ENCODE assay signal across 25 mouse cellular contexts in the genomic region with DNA sequence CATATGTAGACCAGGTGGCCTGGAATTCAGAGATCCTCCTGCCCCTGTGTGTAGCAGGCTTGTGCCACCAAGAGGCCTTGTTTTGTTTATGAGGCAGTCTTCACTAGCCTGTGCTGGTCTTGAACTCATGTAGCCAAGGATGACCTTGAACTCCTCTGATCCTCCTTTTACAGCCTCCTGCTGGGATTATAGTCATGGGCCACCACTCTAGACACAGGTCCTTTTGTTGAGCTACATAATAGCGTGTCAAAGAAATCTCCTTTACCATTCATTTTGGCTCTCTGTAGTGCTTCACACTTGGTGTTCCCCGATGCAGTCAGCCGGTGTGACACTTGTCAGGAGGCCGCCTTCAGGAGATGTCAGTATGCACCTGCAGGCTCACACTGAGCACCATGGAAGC. TPM values are rescaled to one million over a fixed set of nuclear protein-coding genes. Genes with fewer than 3 reads are reported as not detected.
DNase-seq lines count a peak whose midpoint lies in the region; ATAC-seq lines count a peak whose summit lies in the region.
"Had no signal": no experiment of that assay in that cellular context is flagged by ENCODE, and none has a peak within 500 bp of the region (broad histone marks: within the 10 kb centered on the region; RNA-seq: fewer than 3 reads in every experiment).

No protein-coding gene starts in this region.

- no peak overlapping the region for H3K4me3 ChIP-seq in midbrain, embryonic 12.5 days
- no peak overlapping the region for H3K4me3 ChIP-seq in midbrain, embryonic 15.5 days

- DNase-seq in ES-CJ7 (ENCODE audit: low read depth, low spot score) = peak; percentile 79
- peak; percentile 76 for DNase-seq in R1 (ENCODE audit: low read depth, low spot score)
- peak; percentile 82 for DNase-seq in ZHBTc4 (ENCODE audit: low read depth, low spot score)
- DNase-seq in spleen, postnatal 14 days (ENCODE audit: low spot score in 2 of 2) = no peak
- DNase-seq in frontal cortex, postnatal 14 days (ENCODE audit: low spot score in 2 of 2) = no peak
- DNase-seq in heart, adult 11 months = no peak
- DNase-seq: adrenal gland, adult 2 months; adrenal gland, adult 8-10 months; adrenal gland, postnatal 10 days; adrenal gland, postnatal 14 days; adrenal gland, postnatal 25 days; adrenal gland, postnatal 36 days; B cell, adult 2 months; cerebellum, adult 11 months; cerebellum, adult 11-12 months; cerebellum, adult 18-20 months; cerebellum, adult 2 months; cerebellum, adult 8-10 months had no signal

- no peak overlapping the region for H3K4me2 ChIP-seq in midbrain, embryonic 12.5 days (replicated peaks)
- H3K4me2 ChIP-seq in midbrain, embryonic 15.5 days = no peak overlapping the region

- no peaks in the 10 kb centered on the region for H3K9me3 ChIP-seq in midbrain, embryonic 12.5 days
- H3K9me3 ChIP-seq in midbrain, embryonic 15.5 days = no peaks in the 10 kb centered on the region
- H3K9me3 ChIP-seq: G1E had no signal

- H3K27me3 ChIP-seq in midbrain, embryonic 12.5 days = no peaks in the 10 kb centered on the region
- no peaks in the 10 kb centered on the region for H3K27me3 ChIP-seq in midbrain, embryonic 15.5 days (replicated peaks)
- H3K27me3 ChIP-seq: CH12.LX, Patski had no signal

- WGBS in midbrain, embryonic 12.5 days = 44% methylated on average over 4 of the region's 4 CpGs
- 37% methylated on average over 4 of the region's 4 CpGs for WGBS in midbrain, embryonic 15.5 days

- no peaks in the 10 kb centered on the region for H3K4me1 ChIP-seq in midbrain, embryonic 12.5 days
- no peaks in the 10 kb centered on the region for H3K4me1 ChIP-seq in midbrain, embryonic 15.5 days

- H3K36me3 ChIP-seq in midbrain, embryonic 12.5 days = peaks cover 37% of the 10 kb centered on the region
- peaks cover 34% of the 10 kb centered on the region for H3K36me3 ChIP-seq in midbrain, embryonic 15.5 days (replicated peaks)

- H3K9ac ChIP-seq in midbrain, embryonic 12.5 days (replicated peaks) = no peak overlapping the region
- H3K9ac ChIP-seq in midbrain, embryonic 15.5 days = no peak overlapping the region

- no peak for ATAC-seq in midbrain, embryonic 12.5 days (ENCODE audit: low FRiP score, low read depth)
- no peak for ATAC-seq in midbrain, embryonic 15.5 days (replicated peaks)
- ATAC-seq: activated CD4-positive, CD25-positive, alpha-beta regulatory T cell, adult 4 months; CD4-positive, CD25-positive, alpha-beta regulatory T cell, adult 4 months; Patski had no signal

- H3K27ac ChIP-seq in midbrain, embryonic 12.5 days (replicated peaks) = peak overlapping the region; percentile 30; the same call in 1 of the 2 replicates
- H3K27ac ChIP-seq in midbrain, embryonic 15.5 days = no peak overlapping the region

RNA-seq across cellular contexts. Expression of a gene that starts 5.2 kb away (rescaled TPM):
- 310 and 319 TPM in 2 replicates for polyA plus RNA-seq in midbrain, embryonic 12.5 days (2016; fragmentation: Nextera tagmentation; extraction: Ambion mirVana)
- polyA plus RNA-seq in midbrain, embryonic 15.5 days (2015; fragmentation: Nextera tagmentation; extraction: Ambion mirVana) = 197 and 212 TPM in 2 replicates

RNA-seq across cellular contexts. Expression of a gene that starts 11.3 kb away (rescaled TPM):
- polyA plus RNA-seq in midbrain, embryonic 12.5 days (2016; fragmentation: Nextera tagmentation; extraction: Ambion mirVana) = 3.0 and 3.9 TPM in 2 replicates
- 3.9 and 4.0 TPM in 2 replicates for polyA plus RNA-seq in midbrain, embryonic 15.5 days (2015; fragmentation: Nextera tagmentation; extraction: Ambion mirVana)

RNA-seq across cellular contexts. Expression of a gene that starts 11.8 kb away (rescaled TPM):
- 2.3 and 3.1 TPM in 2 replicates for polyA plus RNA-seq in midbrain, embryonic 12.5 days (2016; fragmentation: Nextera tagmentation; extraction: Ambion mirVana)
- 1.7 and 2.0 TPM in 2 replicates for polyA plus RNA-seq in midbrain, embryonic 15.5 days (2015; fragmentation: Nextera tagmentation; extraction: Ambion mirVana)

RNA-seq across cellular contexts. Expression of a gene that starts 12.0 kb away (rescaled TPM):
- polyA plus RNA-seq in midbrain, embryonic 12.5 days (2016; fragmentation: Nextera tagmentation; extraction: Ambion mirVana) = 27.0 and 30.2 TPM in 2 replicates
- polyA plus RNA-seq in midbrain, embryonic 15.5 days (2015; fragmentation: Nextera tagmentation; extraction: Ambion mirVana) = 31.7 and 34.9 TPM in 2 replicates

RNA-seq across cellular contexts. Expression of a gene that starts 12.3 kb away (rescaled TPM):
- 5.6 and 7.8 TPM in 2 replicates for polyA plus RNA-seq in midbrain, embryonic 12.5 days (2016; fragmentation: Nextera tagmentation; extraction: Ambion mirVana)
- 8.3 and 8.7 TPM in 2 replicates for polyA plus RNA-seq in midbrain, embryonic 15.5 days (2015; fragmentation: Nextera tagmentation; extraction: Ambion mirVana)

Comparison
In these comparisons a context has a peak if more than half of its experiments do, and no peak if none do; other contexts are left out.
1. DNase-seq: peak in ES-CJ7 (single experiment), R1 (single experiment) and ZHBTc4 (single experiment); none in spleen, postnatal 14 days (0 of 2), frontal cortex, postnatal 14 days (0 of 2) and heart, adult 11 months (single experiment).